Mouse (Mus musculus): ENCODE data around the gene Tmie. TPM values are rescaled to one million over a fixed set of nuclear protein-coding genes. Genes with fewer than 3 reads are reported as not detected.

The Tmie gene
- polyA plus RNA-seq, 1 experiment, result 4.3 TPM

DNA sequence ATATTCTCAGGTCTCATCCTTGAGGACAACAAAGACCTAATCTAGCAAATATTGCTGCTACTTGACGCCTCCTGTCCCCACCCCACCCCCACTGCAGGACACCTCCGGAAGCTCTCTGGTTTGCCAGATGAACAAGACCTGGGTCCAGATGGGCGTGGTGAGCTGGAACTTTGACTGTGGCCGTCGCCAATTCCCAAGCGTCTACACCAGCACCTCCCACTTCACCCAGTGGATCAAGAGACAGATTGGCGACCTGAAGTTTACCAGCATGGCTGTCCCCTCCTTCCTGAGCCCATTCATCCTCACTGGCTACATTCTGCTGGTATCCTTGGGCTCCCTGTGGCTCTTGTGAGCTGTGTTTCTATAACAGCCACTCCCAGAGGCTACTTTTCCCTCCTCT is 24.0 kb downstream of the Tmie start:
- WGBS, result 68% methylated on average over 7 of the region's 7 CpGs
- TF ChIP-seq CTCF (IDR thresholded peaks at IDR 0.05; ENCODE audit: insufficient read depth, low read length) (no peak), POLR2A (IDR thresholded peaks at IDR 0.05; ENCODE audit: borderline replicate concordance, extremely low read depth, low read depth, low read length) (no peak)
- Histone ChIP-seq H3K4me3 (replicated peaks; ENCODE audit: extremely low read depth, low read depth, low read length) (no peak overlapping the region), H3K4me1 (ENCODE audit: control insufficient read depth, insufficient read depth, low read length) (no peaks in the 10 kb centered on the region)
- no peak for DNase-seq

GRCm38 (mm10) chr9:110849162-110849561 is 30.8 kb downstream of the Tmie start:
- 70% methylated on average over 7 of the region's 7 CpGs for WGBS
- no peak for DNase-seq
- Histone ChIP-seq H3K4me3 (replicated peaks; ENCODE audit: extremely low read depth, low read depth, low read length) (no peak overlapping the region), H3K4me1 (ENCODE audit: control insufficient read depth, insufficient read depth, low read length) (no peaks in the 10 kb centered on the region)
- TF ChIP-seq POLR2A (IDR thresholded peaks at IDR 0.05; ENCODE audit: borderline replicate concordance, extremely low read depth, low read depth, low read length) (no peak), CTCF (IDR thresholded peaks at IDR 0.05; ENCODE audit: insufficient read depth, low read length) (no peak)

- Histone ChIP-seq H3K4me1 (ENCODE audit: control insufficient read depth, insufficient read depth, low read length) (no peaks in the 10 kb centered on the region; the same call in 1 of the 2 replicates), H3K4me3 (replicated peaks; ENCODE audit: extremely low read depth, low read depth, low read length) (no peak within 1 kb of the TSS)
- 82% methylated on average over 10 of the region's 10 CpGs for WGBS
- DNase-seq, result no peak
- TF ChIP-seq CTCF (IDR thresholded peaks at IDR 0.05; ENCODE audit: insufficient read depth, low read length) (no peak), POLR2A (IDR thresholded peaks at IDR 0.05; ENCODE audit: borderline replicate concordance, extremely low read depth, low read depth, low read length) (no peak)
Observed at GRCm38 (mm10) chr9:110844206-110844605, 35.7 kb downstream of the Tmie start, which contains the start of gene Prss46. TSS of gene Prss46 (plus strand) at chr9:110844506.

DNA sequence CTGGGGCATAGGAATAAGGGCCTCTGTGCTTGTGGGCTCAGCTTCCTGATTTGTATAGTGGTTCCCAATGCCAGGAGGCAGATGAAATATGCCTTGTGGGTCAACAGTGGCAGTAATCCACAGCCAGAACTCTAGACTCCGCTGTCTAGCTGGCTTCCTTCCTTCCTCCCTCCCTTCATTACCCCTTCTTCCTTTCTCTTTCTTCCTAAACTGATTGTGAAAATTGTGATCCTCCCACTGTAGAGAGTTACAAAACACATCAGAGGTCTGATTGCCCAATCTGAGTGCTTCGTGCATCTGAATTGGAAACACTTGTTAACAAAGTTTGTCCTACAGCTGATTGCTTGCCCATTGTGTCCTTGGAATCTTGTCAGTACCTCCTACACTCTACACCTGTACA is 38.5 kb downstream of the Tmie start:
- no peak for TF ChIP-seq POLR2A (IDR thresholded peaks at IDR 0.05; ENCODE audit: borderline replicate concordance, extremely low read depth, low read depth, low read length)
- TF ChIP-seq CTCF (IDR thresholded peaks at IDR 0.05; ENCODE audit: insufficient read depth, low read length), result no peak
- Histone ChIP-seq H3K4me3 (replicated peaks; ENCODE audit: extremely low read depth, low read depth, low read length) (no peak overlapping the region), H3K4me1 (ENCODE audit: control insufficient read depth, insufficient read depth, low read length) (no peaks in the 10 kb centered on the region; the same call in 1 of the 2 replicates)
- DNase-seq, result peak; percentile 17
- WGBS, result 20% methylated on average over 2 of the region's 2 CpGs

GRCm38 (mm10) chr9:110840905-110841304 is 39.0 kb downstream of the Tmie start:
- H3K4me3 ChIP-seq (replicated peaks; ENCODE audit: extremely low read depth, low read depth, low read length), result no peak overlapping the region
- no peaks in the 10 kb centered on the region; the same call in 1 of the 2 replicates for H3K4me1 ChIP-seq (ENCODE audit: control insufficient read depth, insufficient read depth, low read length)
- TF ChIP-seq CTCF (IDR thresholded peaks at IDR 0.05; ENCODE audit: insufficient read depth, low read length), result no peak
- no peak for TF ChIP-seq POLR2A (IDR thresholded peaks at IDR 0.05; ENCODE audit: borderline replicate concordance, extremely low read depth, low read depth, low read length)
- 74% methylated on average over 6 of the region's 6 CpGs for WGBS
- no peak for DNase-seq

- WGBS, result 50% methylated on average over 2 of the region's 2 CpGs
- no peak for DNase-seq
- H3K4me3 ChIP-seq (replicated peaks; ENCODE audit: extremely low read depth, low read depth, low read length), result no peak overlapping the region
- TF ChIP-seq CTCF (IDR thresholded peaks at IDR 0.05; ENCODE audit: insufficient read depth, low read length) (no peak), POLR2A (IDR thresholded peaks at IDR 0.05; ENCODE audit: borderline replicate concordance, extremely low read depth, low read depth, low read length) (no peak)
- H3K4me1 ChIP-seq (ENCODE audit: control insufficient read depth, insufficient read depth, low read length), result no peaks in the 10 kb centered on the region
Observed at GRCm38 (mm10) chr9:110836112-110836511, 43.8 kb downstream of the Tmie start.

DNA sequence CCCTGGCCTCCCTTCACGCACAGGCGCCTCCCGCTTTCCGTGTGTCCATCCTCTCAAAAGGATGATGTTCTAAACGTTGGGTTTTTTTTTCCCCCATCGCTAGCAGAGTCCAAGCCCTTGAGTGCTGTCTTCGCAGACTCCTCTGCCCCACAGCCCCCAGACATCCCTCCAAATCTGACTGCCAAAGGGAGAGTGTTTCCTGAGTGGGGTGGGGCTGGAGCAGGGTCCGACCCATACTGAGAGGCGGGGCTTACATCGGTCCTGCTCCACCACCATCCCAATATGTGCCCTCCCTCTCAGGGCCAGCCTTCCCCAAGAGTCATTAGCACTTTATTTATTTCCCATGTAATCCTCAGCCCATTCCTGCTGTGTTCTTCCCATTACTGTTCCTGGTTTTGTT is 45.0 kb downstream of the Tmie start:
- TF ChIP-seq CTCF (IDR thresholded peaks at IDR 0.05; ENCODE audit: insufficient read depth, low read length) (no peak), POLR2A (IDR thresholded peaks at IDR 0.05; ENCODE audit: borderline replicate concordance, extremely low read depth, low read depth, low read length) (no peak)
- no peaks in the 10 kb centered on the region for H3K4me1 ChIP-seq (ENCODE audit: control insufficient read depth, insufficient read depth, low read length)
- H3K4me3 ChIP-seq (replicated peaks; ENCODE audit: extremely low read depth, low read depth, low read length), result no peak overlapping the region
- no peak for DNase-seq
- 45% methylated on average over 10 of the region's 10 CpGs for WGBS

- 78% methylated on average over 19 of the region's 19 CpGs for WGBS
- no peaks in the 10 kb centered on the region for H3K4me1 ChIP-seq (ENCODE audit: control insufficient read depth, insufficient read depth, low read length)
- no peak within 1 kb of the TSS for H3K4me3 ChIP-seq (replicated peaks; ENCODE audit: extremely low read depth, low read depth, low read length)
- no peak for DNase-seq
- TF ChIP-seq CTCF (IDR thresholded peaks at IDR 0.05; ENCODE audit: insufficient read depth, low read length) (no peak), POLR2A (IDR thresholded peaks at IDR 0.05; ENCODE audit: borderline replicate concordance, extremely low read depth, low read depth, low read length) (no peak)
Observed at GRCm38 (mm10) chr9:110834411-110834810, 45.5 kb downstream of the Tmie start, which contains the start of gene Prss45. TSS of gene Prss45 (plus strand) at chr9:110834588.

DNA sequence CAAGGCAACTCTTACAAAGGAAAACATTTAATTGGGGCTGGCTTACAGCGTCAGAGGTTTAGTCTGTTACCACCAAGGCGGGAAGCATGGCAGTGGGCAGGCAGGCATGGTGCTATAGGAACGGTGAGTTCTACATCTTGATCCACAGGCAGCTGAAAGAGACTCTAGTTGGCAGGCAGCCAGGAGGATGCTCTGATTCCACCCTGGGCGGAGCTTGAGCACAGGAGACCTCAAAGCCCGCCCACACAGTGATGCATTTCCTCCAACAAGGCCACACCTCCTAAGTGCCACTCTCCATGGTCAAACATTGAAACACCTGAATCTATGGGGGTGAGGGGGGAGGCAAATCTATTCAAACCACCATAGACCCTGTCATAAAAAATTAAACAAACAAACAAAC is 46.9 kb downstream of the Tmie start:
- no peak for DNase-seq
- no peaks in the 10 kb centered on the region for H3K4me1 ChIP-seq (ENCODE audit: control insufficient read depth, insufficient read depth, low read length)
- 72% methylated on average over 5 of the region's 5 CpGs for WGBS
- no peak for TF ChIP-seq CTCF (IDR thresholded peaks at IDR 0.05; ENCODE audit: insufficient read depth, low read length)
- no peak for TF ChIP-seq POLR2A (IDR thresholded peaks at IDR 0.05; ENCODE audit: borderline replicate concordance, extremely low read depth, low read depth, low read length)
- H3K4me3 ChIP-seq (replicated peaks; ENCODE audit: extremely low read depth, low read depth, low read length), result no peak overlapping the region

- no peak within 1 kb of the TSS for H3K4me3 ChIP-seq (replicated peaks; ENCODE audit: extremely low read depth, low read depth, low read length)
- H3K4me1 ChIP-seq (ENCODE audit: control insufficient read depth, insufficient read depth, low read length), result no peaks in the 10 kb centered on the region
- WGBS, result 69% methylated on average over 3 of the region's 3 CpGs
- TF ChIP-seq CTCF (IDR thresholded peaks at IDR 0.05; ENCODE audit: insufficient read depth, low read length), result no peak
- no peak for TF ChIP-seq POLR2A (IDR thresholded peaks at IDR 0.05; ENCODE audit: borderline replicate concordance, extremely low read depth, low read depth, low read length)
- DNase-seq, result no peak
Observed at GRCm38 (mm10) chr9:110826390-110826789, 53.5 kb downstream of the Tmie start, which contains the start of gene Prss43. TSS of gene Prss43 (plus strand) at chr9:110826690.

Data from lung, adult 2 months (tissue).